Mouse (Mus musculus) limb, embryonic 14.5 days (tissue): ENCODE measurements around the gene Yars. TPM values are rescaled to one million over a fixed set of nuclear protein-coding genes. Genes with fewer than 3 reads are reported as not detected.

Source experiments
- ATAC-seq: fragments of 200-750 bp; cut with Nextera tagmentation; 2 replicates; pipeline ENCODE4 v1.8.0; 2017; ENCODE audit warnings: low read depth, moderate number of reproducible peaks, moderate TSS enrichment; ENCODE audit not compliant: low FRiP score
- DNase-seq: peaks from one replicate; pipeline ENCODE4 v3.0.0-alpha.2; 2015; ENCODE audit warnings: low spot score
- H3K27ac ChIP-seq: fragments of 300-500 bp; sonication (generic); replicated peaks from 2 replicates; pipeline ENCODE4 v1.5.1; 2014; ENCODE audit warnings: low read depth, mild to moderate bottlenecking, low read length, moderate library complexity, mixed read lengths
- H3K27me3 ChIP-seq: fragments of 300-500 bp; sonication (generic); 2 replicates; pipeline ENCODE4 v1.6.1; 2014; ENCODE audit warnings: low read length, mixed read lengths; ENCODE audit not compliant: control insufficient read depth, insufficient read depth
- H3K36me3 ChIP-seq: fragments of 300-500 bp; sonication (generic); 2 replicates; pipeline ENCODE4 v1.6.1; 2014; ENCODE audit warnings: mild to moderate bottlenecking, low read length, moderate library complexity, mixed read lengths; ENCODE audit not compliant: control insufficient read depth, insufficient read depth
- H3K4me1 ChIP-seq: fragments of 300-500 bp; sonication (generic); 2 replicates; pipeline ENCODE4 v1.6.1; 2014; ENCODE audit warnings: antibody characterized with exemption, low read length, mixed read lengths; ENCODE audit not compliant: control insufficient read depth, insufficient read depth
- H3K4me2 ChIP-seq: fragments of 300-500 bp; sonication (generic); replicated peaks from 2 replicates; pipeline ENCODE4 v1.6.1; 2014; ENCODE audit warnings: low read depth, mild to moderate bottlenecking, low read length, moderate library complexity; ENCODE audit not compliant: severe bottlenecking
- H3K4me3 ChIP-seq: fragments of 300-500 bp; sonication (generic); replicated peaks from 2 replicates; pipeline ENCODE4 v1.5.1; 2014; ENCODE audit warnings: low read length
- H3K9ac ChIP-seq: fragments of 300-500 bp; sonication (generic); 2 replicates; pipeline ENCODE4 v1.6.1; 2014; ENCODE audit warnings: mild to moderate bottlenecking, low read depth, low read length, moderate library complexity; ENCODE audit not compliant: severe bottlenecking
- H3K9me3 ChIP-seq: fragments of 300-500 bp; sonication (generic); 2 replicates; pipeline ENCODE4 v1.6.1; 2016; ENCODE audit warnings: low read length; ENCODE audit not compliant: control insufficient read depth
- POLR2A ChIP-seq: fragments of 200-500 bp; IDR thresholded peaks from 2 replicates; pipeline ENCODE4 v1.8.0; 2012; ENCODE audit warnings: inconsistent platforms, mild to moderate bottlenecking, moderate library complexity, borderline replicate concordance; ENCODE audit not compliant: insufficient read depth, insufficient read length; ENCODE audit errors: extremely low read depth
- WGBS: fragments of 180-500 bp; shearing (Covaris S2); extraction: QIAGEN DNeasy Blood & Tissue Kit; methylation state at CpG from one replicate; pipeline ENCODE4 v1.1.7; 2014; 5-methylcytosine and 5-hydroxymethylcytosine counted together
- polyA plus RNA-seq, 2 experiments: library from polyadenylated mRNA; depleted of rRNA in 1 of 2; stranded (reverse) in 1 of 2; unstranded in 1 of 2; fragments of >200 nt; fragmentation: Nextera tagmentation in 1 of 2; extraction: Ambion mirVana in 1 of 2; gene quantifications; 2 replicates each; pipeline versions ENCODE4 v1.2.1 to v1.2.3; 2012 to 2014

Gene Yars
- polyA plus RNA-seq, 2 experiments, result 50.3 to 79.5 TPM

- 78% methylated on average over 7 of the region's 7 CpGs for WGBS
- no peak overlapping the region for H3K4me3 ChIP-seq
- H3K27ac ChIP-seq, result no peak overlapping the region
- H3K9me3 ChIP-seq, result no peaks in the 10 kb centered on the region
- no peak for DNase-seq
- TF ChIP-seq POLR2A, result no peak
- H3K27me3 ChIP-seq, result no peaks in the 10 kb centered on the region
- no peak overlapping the region for H3K9ac ChIP-seq
- H3K4me2 ChIP-seq, result no peak overlapping the region
- ATAC-seq, result no peak
- peaks cover 26% of the 10 kb centered on the region for H3K4me1 ChIP-seq
- H3K36me3 ChIP-seq, result peaks cover 92% of the 10 kb centered on the region
Measured at GRCm38 (mm10) chr4:129220376-129221089, 31.0 kb downstream of the Yars start.

- peaks cover 87% of the 10 kb centered on the region for H3K36me3 ChIP-seq
- no peaks in the 10 kb centered on the region for H3K9me3 ChIP-seq
- no peak for TF ChIP-seq POLR2A
- no peak overlapping the region for H3K4me2 ChIP-seq
- no peak overlapping the region for H3K4me3 ChIP-seq
- no peak overlapping the region for H3K9ac ChIP-seq
- no peak for DNase-seq
- 83% methylated on average over 23 of the region's 23 CpGs for WGBS
- peaks cover 34% of the 10 kb centered on the region for H3K4me1 ChIP-seq
- no peaks in the 10 kb centered on the region for H3K27me3 ChIP-seq
- no peak overlapping the region for H3K27ac ChIP-seq
- ATAC-seq, result no peak
Measured at GRCm38 (mm10) chr4:129221097-129222010, 31.8 kb downstream of the Yars start.

GRCm38 (mm10) chr4:129222019-129222925 lies 32.7 kb downstream of the Yars start:
- Histone ChIP-seq H3K4me2 (no peak overlapping the region), H3K9me3 (no peaks in the 10 kb centered on the region), H3K4me3 (no peak overlapping the region), H3K4me1 (peaks cover 43% of the 10 kb centered on the region), H3K27ac (no peak overlapping the region), H3K9ac (peak overlapping the region; percentile 17; the same call in 1 of the 2 replicates), H3K36me3 (peaks cover 78% of the 10 kb centered on the region), H3K27me3 (no peaks in the 10 kb centered on the region)
- 71% methylated on average over 31 of the region's 31 CpGs for WGBS
- DNase-seq, result no peak
- no peak for ATAC-seq
- no peak for TF ChIP-seq POLR2A

- Histone ChIP-seq H3K9ac (no peak overlapping the region), H3K9me3 (no peaks in the 10 kb centered on the region), H3K4me3 (no peak overlapping the region), H3K27me3 (no peaks in the 10 kb centered on the region), H3K4me2 (peak overlapping the region; percentile 34), H3K36me3 (peaks cover 64% of the 10 kb centered on the region), H3K4me1 (peaks cover 46% of the 10 kb centered on the region), H3K27ac (no peak overlapping the region)
- ATAC-seq (peak; percentile 42; the same call in 1 of the 2 replicates), DNase-seq (no peak)
- 36% methylated on average over 51 of the region's 55 CpGs for WGBS
- no peak for TF ChIP-seq POLR2A
Measured at GRCm38 (mm10) chr4:129223421-129224281, 34.1 kb downstream of the Yars start.
